Mouse (Mus musculus): Measurements from ENCODE around the gene 4931406P16Rik. TPM values are rescaled to one million over a fixed set of nuclear protein-coding genes. Genes with fewer than 3 reads are reported as not detected.
"Not testable (repeated sequence)": the region's sequence is repeated elsewhere in the genome, so short reads cannot be mapped to it uniquely, and the experiment has no call there.

The 4931406P16Rik gene
- 13.9 and 15.5 TPM in 2 replicates for polyA plus RNA-seq (2015; fragmentation: Nextera tagmentation; extraction: Ambion mirVana)

DNA sequence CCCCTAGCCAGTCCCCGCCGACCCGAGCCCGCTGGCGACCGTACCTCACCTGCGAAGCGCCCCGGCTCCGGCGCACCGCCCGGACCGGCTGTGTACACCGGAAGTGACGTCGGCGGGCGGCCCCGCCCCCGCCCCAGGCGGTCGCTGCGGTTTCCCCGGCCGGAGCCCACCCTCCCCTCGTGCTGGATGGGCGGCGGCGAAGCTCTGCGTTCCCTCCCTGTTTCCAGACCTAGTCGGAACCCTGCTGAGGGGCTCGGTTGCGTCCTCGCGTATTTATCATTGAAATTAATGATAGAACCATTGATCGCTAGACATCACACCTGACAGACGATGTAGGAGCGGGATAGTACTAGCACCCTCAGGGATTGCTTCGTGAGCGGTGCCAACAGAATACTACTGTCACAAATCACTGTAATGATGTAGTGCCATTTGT, at the start of gene 4931406P16Rik:
Gene 4931406P16Rik, minus strand, starts transcription at position 109 of the 433 bp plus-strand sequence.
- peak; percentile 87 for DNase-seq (ENCODE audit: low spot score)

DNA sequence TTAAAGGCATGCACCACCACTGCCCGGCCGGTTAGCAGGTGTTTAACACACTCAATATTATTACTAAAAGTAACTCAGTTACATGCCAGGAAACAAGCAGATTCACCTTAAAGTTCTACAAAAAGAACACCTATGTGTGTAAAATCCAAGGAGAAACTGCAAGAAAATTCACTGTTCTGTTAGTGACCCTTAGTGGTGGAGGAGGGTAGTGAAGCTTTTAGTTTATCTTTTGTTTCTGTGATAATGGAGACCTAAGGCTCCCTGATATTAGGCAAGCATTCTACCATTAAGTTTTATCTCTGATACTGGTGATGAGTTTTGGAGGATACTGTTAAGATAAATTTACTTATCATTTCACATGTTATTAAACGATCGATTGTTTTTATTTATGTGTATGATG, 42.3 kb upstream of the 4931406P16Rik start:
- no peak for DNase-seq (ENCODE audit: low spot score)

DNA sequence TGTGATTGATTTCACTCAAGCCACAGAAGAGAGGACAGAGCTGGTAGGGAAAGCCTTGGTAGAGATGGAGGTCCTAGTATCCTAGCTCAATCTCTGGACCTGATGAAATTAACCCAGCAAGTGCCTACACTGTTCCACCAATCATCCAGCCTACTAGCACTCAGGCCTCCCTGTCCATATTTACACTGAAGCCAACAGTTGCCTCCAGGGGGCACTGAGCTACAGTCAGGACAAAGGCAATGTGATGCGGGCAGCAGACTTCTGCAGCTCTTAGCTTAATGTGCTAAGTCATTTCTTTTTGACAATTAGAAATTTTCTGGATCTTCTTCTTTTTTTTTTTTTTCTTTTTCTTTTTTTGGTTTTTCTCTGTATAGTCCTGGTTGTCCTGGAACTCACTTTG, 38.6 kb upstream of the 4931406P16Rik start:
- DNase-seq (ENCODE audit: low spot score) = no peak

DNA sequence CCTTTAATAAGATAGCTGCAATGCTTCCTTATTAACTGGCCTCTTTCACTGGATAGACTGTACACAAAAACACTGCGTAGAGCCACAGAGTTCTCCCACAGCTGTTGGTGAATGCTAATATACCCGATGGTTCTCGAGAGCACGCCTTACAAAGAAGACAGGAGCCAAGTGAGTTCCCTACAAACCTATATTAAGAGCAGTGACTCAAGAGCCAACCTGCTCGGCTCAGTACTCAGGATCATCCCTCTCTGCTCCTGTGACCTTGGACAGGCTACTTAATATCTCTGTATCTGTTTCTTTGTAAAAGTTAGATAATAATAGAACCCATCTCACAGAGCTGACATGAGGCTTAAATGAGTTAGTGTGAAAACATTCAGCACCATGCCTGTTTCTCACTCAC, 36.8 kb upstream of the 4931406P16Rik start:
- no peak for DNase-seq (ENCODE audit: low spot score)

DNA sequence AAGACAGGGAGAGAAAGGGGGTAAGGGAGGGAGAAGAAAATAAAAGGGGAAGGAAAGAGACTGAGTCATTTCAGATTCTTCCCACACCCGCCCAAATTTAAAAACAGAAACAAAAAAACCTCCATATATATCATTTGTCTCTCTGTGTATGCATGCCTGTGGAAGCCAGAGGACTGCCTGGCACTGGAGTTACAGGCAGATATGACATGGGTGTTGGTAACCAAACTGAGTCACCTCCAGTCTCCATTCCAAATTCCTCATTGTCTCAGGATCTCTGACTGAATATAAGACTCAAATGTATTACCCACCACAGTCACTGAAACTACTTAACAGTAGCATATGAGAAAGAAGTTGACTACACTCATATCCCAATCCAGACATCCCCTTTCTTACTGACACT, 34.7 kb upstream of the 4931406P16Rik start:
- DNase-seq (ENCODE audit: low spot score) = no peak

DNA sequence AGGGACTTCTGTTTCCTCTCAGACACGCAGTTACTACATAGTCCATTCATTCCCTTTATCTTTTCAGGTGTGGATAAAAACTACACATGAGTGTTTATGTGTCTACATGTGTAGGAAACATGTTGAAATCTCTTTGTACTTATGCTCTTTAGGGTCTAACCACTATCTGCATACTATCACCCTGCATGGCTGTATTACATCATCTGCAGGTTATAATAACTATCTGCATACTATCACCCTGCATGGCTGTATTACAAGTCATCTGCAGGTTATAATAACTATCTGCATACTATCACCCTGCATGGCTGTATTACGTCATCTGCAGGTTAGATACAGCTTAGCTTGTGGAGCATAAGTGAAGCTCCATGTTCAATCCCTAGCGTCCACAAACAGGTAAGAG, 33.7 kb upstream of the 4931406P16Rik start:
- DNase-seq (ENCODE audit: low spot score) = no peak

DNA sequence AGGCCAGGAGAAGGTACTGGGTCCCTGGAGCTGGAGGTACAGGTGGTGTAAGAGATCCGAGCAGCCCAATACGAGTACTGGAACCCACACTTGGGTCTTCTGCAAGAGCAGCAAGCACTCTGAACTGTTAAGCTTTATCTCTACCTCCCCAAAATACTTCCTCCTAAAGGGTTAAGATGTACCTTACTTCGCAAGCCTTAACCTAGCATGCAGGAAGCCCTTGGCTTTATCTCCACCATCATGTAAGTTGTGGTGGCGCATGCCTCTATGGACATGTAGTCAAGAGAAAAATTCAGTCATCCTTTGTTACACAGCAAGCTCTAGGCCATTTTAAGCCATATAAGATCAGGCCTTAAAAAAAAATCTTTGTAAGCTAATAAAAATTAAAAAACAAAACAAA, 33.2 kb upstream of the 4931406P16Rik start:
- DNase-seq (ENCODE audit: low spot score) = peak; percentile 21

DNA sequence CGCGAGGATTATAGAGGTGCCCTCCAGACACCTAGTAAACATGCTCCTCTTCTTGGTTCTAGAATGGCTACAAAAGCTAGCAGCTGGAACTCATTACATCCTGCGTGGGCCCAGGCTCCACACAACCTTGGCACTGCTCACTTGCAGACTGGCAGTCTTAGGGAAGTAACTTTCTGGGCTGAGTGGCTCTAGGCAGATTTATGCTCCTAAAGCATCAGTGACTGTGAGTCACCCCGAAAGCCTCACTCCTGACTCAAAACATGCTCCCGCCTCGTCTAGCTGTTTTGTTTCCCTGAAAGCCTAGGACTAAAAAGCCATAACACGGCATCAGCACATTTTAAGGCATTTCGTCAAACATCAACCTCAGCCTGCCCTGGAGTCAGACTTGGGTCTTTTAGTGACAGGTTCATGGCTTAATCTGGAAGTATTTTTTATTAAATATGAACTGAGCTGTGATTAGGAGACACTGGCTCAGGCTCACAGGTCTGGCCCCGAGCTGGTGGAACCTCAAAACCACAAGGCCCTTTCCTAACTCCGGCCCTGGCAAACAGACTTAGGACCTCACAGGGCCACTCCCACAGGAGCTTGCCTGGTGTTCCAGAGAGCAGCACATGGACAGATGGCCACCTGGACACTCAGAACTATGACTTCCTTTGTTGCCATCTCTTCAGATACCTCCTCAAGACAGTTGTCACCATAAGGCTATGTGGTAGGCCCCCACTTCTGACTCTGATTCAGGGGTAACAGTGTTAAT, 28.9 kb upstream of the 4931406P16Rik start:
- no peak for DNase-seq (ENCODE audit: low spot score)

DNA sequence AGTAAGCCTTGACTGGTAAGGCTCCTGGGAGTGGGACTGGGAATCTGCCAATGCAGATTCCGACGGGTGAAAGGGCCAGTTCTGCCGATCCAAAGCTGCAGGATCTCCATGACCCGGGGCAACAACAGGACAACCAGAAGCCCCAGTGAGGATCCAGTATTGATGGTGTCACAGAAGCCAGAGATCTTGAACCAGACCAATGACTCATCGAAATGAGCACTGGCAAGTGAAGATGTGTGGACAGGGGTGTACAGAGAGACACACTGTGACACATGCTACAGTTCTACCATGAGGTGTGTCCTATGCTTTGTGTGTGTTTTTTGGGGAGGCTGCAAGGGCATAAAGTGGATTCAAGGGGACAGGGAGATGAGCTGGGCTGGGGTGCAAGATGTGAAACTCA, 27.5 kb upstream of the 4931406P16Rik start:
- DNase-seq (ENCODE audit: low spot score) = no peak

DNA sequence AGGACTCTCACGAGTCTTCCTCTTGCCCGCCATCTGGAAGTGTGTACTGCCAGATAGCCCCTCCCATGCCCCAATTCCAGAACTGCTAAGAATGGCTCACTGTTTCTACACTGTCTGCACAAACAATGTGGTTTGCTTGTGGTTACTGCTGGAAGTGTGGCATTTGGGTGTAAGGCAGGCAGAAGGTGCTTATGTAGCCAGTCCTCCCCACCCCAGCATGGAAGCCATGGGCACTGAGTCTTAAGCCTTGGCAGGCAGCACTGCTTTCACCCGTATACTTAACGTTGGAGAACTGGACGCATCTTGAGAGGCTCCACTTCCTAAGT, 25.8 kb upstream of the 4931406P16Rik start:
- DNase-seq (ENCODE audit: low spot score) = no peak

DNA sequence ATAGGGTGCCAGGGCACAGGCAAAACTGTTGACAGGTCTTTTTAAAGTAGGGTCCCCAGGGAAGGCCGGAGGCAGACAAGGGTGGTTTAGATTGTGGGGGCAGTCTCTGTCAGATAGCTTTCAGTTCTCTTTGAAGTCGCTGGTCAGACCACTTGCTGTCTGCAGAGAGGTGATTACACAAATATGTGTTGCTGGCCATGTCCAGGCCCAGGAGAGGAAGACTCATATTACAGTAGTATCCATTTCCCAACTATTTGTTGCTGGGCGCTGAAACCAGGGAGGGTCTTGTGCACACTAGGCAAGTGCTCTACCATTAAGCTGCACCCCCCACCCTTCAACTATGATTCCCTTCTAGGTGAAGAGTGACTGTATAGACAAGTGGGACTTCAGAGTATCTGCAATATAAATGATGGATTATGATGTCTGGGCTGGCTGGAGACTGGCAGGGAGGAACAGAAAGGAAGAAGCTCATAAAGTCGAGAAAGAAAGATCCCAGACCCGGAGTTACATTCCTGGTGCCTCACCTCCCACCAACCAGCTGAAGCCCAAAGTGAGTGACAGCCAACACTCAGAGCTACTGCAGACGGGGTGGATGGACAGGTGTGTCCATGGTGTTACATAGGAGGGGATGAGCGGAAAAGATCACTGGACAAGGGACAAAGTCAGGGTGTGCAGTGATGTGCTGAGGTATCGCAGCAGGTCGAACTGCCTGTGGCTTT, 25.3 kb upstream of the 4931406P16Rik start:
- no peak for DNase-seq (ENCODE audit: low spot score)

DNA sequence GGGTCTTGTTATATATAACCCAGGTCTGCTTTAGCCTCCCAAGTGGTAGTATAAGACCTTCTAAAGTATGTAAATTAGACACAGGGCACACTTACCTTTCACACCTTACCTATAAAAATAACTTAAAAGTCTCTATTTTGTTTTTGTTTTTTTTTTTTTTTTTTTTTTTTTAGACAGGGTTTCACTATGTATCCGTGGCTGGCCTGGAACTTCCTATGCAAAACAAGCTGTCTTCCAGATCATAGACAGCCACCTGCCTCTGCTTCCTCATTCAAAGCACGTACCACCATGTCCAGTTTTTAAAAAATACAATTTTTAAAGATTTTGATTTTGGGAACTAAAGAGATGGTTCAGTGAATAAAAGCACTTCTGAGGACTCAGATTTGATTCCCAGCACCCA, 23.9 kb upstream of the 4931406P16Rik start:
- DNase-seq (ENCODE audit: low spot score) = no peak

DNA sequence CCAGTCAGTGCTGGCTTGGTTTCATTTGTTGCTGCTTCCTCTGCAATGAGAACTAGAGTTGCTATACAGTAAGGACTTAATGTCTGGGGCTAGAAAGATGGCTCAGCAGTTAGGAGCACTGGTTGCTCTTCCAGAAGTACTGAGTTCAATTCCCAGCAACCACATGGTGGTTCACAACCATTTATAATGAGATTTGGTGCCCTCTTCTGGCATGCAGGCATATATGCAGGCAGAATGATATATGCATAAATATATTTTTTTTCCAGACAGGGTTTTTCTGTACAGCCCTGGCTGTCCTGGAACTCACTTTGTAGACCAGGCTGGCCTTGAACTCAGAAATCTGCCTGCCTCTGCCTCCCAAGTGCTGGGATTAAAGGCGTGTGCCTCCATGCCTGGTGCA, 23.2 kb upstream of the 4931406P16Rik start:
- DNase-seq (ENCODE audit: low spot score) = not testable (repeated sequence)

DNA sequence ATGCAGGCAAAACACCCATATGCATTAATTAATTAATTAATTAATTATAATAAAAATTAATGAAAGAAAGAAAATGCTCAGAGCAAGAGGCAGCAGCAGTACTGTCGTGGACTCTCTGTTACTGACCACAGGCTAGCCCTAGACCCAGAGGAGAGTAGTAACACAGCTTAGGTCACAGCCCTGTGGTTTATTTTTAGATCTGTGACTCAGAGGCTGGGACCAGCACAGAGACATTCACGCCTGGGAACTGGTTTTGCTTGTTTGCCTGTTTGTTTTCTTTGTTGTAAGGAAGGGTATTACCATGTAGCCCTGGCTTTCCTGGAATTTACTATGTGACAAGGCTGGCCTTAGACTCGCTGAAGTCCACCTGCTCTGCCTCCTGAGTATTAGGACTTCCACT, 14.1 kb upstream of the 4931406P16Rik start:
- DNase-seq (ENCODE audit: low spot score) = no peak

DNA sequence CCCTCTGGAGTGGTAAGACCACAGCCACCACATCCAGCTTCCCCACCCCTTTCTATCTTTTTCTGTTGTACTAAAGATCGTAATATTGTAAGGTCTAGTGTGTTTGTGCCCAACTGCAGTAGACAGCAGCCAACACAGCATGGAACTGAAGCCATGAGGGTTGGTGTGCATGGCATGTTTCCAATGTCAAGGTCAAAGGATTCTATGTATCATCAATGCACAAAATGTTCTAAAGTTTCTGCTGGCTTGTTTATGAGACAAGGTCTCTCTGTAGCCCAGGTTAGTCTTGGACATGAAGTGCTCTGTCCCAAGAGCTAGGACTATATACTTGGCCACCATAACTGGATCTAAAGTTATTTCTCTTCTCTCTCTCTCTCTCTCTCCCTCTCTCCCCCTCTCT, 11.5 kb upstream of the 4931406P16Rik start:
- DNase-seq (ENCODE audit: low spot score) = no peak

DNA sequence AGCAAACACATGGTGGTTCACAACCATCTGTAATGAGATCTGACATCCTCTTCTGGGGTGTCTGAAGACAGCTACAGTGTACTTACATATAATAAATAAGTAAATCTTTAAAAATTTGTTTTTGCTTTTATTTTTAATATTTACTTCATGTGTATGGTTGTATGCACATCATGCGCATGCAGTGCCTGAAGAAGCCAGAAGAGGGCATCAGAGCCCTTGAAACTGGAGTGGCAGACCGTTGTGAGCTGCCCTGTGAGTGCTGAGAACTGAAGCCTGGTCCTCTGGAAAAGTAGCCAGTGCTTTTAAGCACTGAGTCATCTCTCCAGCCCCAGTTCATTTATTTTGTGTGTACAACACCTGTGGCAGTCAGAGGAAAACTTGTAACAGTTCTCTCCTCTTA, 10.7 kb upstream of the 4931406P16Rik start:
- no peak for DNase-seq (ENCODE audit: low spot score)

DNA sequence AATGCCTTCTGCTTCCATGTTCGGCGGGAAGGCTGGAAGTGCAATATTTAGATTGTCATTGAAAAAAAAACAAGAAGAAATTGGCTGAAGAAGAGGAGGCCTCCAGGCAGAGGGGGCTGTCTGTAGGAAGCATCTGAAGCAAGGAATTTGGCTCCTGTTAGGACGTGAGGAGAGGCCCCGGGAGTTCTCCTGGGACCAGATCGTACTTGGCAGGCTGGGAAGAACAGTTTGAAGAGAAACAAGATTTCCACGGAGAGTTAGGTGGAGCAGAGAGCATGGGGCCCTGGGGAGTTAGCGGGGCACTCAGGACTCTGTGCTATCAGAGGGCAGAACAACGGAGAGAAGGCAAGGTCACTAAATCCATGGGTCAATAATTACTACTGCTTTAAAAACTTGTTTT, 10.0 kb upstream of the 4931406P16Rik start:
- no peak for DNase-seq (ENCODE audit: low spot score)

DNA sequence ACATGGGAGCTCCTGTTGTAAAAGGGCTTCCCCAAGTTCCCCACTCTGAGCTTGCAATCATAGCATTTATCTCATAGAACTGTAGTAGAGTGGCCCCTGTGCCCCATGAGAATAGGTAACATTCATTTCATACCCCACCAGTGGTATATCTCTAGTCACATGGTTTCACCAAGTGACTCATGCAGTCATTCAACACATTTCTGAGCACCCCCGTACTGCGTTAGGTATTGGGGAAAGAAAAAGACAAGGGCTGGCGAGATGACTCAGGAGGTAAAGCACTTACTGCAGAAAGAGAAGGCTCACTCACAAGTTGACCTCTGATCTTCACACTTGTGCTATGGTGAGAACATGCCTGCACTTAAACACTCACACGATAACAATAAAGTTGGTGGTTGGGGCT, 8.6 kb upstream of the 4931406P16Rik start:
- no peak for DNase-seq (ENCODE audit: low spot score)

DNA sequence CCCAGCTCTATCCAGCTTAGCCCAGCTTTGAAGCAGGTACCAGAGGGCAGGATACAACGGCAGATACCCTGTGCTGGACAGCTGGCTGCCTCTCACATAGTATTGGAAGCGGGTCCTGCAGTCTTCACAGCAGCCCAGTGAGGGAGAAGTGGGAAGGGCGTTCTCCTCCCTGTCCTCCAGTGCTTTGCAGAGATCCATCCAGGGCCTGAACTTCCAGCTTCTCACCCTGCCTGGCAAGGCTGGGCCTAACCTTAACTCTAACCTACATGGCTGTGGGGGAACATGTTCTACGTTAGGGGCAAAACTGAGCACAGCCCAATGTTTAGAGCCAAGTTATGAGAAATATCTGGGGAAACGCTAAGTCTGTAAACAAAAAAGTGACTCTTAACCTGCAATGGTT, 7.8 kb upstream of the 4931406P16Rik start:
- DNase-seq (ENCODE audit: low spot score) = no peak

DNA sequence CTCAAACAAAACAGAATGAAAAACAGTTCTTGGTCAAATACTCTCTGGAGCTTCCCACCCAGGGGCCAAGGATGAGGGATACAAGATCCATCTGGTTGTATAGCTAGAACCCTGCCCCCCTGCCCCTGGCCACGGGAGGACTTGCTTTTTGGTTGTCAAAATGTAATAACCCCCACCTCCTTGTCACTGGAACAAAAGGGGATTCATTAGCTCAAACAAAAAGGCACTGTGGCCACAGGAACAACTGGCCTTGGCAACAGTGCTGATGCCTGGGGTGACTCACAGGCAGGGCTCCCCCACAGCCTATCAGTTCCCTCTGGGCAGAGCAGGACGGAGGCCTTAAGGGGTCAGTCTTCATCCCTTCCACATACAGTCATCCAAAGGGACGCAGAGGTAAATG, 6.6 kb upstream of the 4931406P16Rik start:
- DNase-seq (ENCODE audit: low spot score) = no peak

DNA sequence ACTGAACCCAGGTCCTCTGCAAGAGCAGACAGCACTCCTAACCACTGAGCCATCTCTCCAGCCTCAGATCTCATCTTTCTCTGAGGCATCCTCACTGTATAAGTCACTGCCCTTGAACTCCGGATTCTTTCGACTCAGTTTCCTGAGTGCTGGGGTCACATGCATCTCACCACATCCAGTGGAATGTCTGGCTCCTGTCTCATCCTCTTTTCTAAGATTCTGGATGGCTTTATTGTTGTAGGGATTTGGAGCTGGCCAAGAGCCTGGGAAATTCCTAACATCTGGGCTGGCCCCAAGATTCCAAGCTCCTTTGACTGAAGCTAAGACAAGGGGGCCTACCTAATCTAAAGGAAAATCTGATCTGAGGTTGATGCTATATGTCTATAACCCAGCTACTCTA, 5.8 kb upstream of the 4931406P16Rik start:
- no peak for DNase-seq (ENCODE audit: low spot score)

DNA sequence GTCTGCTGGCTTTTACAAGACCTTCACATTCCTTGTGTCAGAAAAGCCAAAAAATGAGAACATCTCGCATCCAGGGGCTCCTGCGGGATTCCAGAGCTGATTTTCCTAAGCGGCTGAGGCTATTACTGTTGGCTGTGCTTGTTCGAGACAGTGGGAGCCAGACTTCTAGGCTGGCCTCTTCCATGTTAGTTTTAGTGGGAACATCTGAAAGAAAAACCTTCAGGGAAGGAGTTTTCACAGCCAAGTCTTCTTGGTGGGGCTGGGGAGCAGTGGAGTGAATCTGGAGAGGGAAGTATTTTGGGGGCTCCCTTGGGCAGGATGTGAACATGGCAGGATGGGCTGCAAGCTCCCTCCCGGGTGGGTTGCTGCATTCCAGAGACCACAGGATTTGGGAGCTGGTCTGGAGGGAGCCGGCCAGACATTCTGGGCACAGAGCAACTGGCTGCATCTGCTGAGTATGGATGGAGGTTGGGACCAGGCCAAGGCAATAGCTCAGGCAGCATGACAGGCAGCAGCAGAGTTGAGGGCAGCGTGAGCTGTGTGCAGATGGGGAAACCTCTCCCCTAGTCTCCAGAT, 4.6 kb upstream of the 4931406P16Rik start:
- DNase-seq (ENCODE audit: low spot score) = no peak

All from thymus, postnatal 0 days (tissue).